Mouse (Mus musculus) neutrophil, adult 5-6 weeks (primary cell): ENCODE data around the gene Tsga10. TPM values are rescaled to one million over a fixed set of nuclear protein-coding genes. Genes with fewer than 3 reads are reported as not detected.
"Not testable (repeated sequence)": the region's sequence is repeated elsewhere in the genome, so short reads cannot be mapped to it uniquely, and the experiment has no call there.

ENCODE experiments used
- ATAC-seq: fragments of 151-379, 151-347 bp; 2 replicates; pipeline ENCODE4 v1.8.0; 2017; ENCODE audit warnings: mild to moderate bottlenecking, moderate TSS enrichment; ENCODE audit not compliant: insufficient number of reproducible peaks, poor library complexity, low FRiP score, severe bottlenecking; ENCODE audit errors: extremely low read depth
- total RNA-seq: library from RNA; stranded (forward); fragments of 200-1000 nt; gene quantifications from 2 replicates; pipeline ENCODE4 v1.2.3, GENCODE M21; 2017

The Tsga10 gene
- total RNA-seq, 1 experiment from 2014 or later, result 12.5 TPM

DNA sequence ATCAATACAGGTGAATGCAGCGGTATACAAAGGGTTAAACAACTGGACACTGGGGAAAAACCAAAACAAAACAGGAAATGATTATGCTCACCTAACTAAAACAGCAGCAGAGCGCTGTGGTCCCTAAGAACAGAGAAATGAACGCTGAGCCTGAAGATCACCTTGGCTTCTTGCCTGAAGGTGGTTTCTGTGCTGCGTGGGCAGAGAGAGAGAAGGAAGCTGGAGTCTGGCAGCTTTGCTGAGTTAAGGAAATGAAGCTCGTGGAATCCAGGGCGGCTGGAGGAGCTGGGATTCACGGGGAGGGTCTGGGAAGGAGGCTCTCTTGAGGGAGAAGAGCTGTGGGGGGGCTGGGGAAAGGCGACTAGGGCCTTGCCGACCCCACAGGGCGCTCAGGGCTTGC, 138.2 kb downstream of the Tsga10 start:
- no peak for ATAC-seq

DNA sequence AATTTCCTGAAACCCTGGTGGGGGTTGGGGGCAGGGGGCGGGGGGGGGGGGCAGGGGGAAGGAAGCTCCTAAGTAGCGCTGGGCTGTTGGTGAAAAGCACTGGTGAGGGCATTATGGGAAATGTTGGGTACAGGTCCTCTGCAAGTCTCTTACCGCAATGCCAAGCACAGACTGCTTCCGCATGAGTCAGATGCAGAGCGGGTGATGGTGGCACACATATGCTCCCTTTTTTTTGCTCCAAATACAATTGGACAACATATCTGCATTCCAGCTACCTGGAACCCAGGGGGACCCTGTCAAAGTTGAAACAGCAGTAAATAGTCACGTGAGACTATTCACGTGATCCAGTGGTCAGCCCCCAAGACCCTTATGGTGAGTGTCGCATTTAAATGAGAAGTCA, 139.0 kb downstream of the Tsga10 start:
- ATAC-seq, result no peak

DNA sequence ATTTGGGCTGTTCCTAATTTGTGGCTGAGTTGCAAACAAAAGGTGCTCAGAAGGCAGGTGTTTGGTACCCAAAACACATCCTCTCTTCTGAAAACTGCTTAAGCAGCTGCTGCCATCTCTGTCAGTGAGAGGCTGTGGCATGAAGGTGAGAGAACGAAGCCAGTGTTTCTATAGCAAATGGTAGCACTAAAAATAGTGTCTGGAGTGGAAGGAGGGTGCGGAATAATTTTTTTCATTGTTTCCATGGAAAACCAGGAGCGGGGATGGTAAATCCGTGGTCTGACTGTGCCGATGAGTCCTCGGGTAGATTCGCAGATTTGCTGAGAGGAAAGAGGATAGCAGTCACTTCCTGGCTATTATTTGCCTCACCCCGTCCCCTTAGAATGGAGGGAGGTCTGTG, 139.8 kb downstream of the Tsga10 start:
- ATAC-seq, result no peak

DNA sequence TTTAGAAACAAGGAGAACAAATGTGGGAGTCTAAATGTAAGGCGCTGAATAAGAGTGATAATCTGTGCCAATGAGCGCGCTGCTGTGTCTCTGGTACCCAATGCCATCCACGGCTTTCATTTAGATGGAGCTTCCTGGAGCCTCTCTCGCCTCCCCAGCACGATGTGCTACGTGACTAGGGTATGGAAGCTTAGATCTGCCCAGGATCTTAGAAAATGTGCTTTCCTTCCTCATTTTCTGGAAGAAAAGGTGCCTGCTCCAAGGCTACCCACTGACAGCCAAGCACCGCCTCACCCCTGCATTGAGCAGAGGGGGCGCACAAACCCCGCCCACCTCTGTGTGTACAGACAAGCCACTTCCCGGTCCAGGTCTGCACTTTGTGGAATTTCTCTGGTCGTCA, 140.3 kb downstream of the Tsga10 start:
- ATAC-seq, result no peak

DNA sequence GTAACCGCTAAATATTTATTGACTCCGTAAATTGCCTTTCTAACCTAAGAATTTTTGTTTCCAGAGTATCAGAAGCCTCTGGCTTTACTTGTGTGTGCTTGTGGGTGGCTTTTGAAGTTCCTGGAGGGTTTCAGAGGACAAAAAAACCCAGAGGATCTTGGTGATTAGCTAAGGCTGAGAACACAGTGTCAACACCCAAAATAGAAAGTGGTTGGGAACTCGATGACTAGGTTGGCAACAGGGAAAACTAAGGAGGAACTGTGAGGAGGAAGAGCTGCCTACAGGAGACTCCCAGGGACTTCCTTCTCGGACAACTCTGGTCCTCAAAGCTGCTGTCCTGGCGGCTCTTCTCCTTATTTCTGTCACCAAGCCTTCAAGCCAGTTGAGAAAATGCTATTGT, 145.1 kb downstream of the Tsga10 start:
- ATAC-seq, result no peak

DNA sequence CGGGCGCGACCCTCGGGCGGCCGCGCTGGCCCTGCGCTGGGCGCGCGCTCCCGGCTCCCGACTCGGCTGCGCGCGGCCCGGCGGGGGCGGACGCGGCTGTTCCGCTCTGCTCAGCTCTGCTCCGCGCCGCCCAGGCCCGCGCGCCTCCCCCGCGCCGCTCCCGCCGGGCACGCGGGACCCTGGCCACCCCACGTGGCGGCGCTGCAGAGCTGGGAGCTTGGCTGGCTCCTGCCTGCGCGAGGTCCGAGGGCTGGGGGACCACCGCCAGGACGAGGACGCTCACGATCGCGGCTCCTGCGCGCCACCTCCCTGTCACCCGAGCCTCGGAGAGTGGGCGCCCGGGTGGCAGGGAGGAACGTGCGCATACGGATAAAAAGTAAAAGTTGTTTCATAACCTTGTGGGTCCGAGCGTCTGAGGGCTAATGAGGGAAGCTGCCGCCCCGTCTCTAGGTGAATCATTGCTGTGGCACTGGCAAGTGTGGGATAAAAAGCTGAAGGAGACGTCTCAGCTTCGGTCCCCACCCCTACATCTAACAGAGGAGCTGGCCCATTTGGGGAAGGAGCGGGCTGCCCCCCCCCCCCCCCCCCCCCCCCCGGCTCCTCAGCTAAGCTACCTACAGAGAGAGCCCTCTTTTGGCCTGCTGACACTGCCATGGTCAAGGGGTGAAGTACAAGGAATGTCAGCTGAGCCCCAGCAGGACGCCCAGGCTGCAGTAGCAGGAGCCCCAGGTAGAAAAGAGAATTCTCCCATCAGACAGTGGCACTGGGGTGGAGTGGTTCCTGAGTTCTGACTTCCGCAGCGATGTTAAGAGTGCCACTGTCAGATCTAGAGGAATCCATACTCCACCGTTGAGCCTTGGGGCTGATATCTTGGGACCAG, 146.2 kb downstream of the Tsga10 start, which contains the start of gene 2010300C02Rik:
2010300C02Rik (minus strand) TSS at position 325 of the 880 bp plus-strand sequence.
- ATAC-seq, result no peak

DNA sequence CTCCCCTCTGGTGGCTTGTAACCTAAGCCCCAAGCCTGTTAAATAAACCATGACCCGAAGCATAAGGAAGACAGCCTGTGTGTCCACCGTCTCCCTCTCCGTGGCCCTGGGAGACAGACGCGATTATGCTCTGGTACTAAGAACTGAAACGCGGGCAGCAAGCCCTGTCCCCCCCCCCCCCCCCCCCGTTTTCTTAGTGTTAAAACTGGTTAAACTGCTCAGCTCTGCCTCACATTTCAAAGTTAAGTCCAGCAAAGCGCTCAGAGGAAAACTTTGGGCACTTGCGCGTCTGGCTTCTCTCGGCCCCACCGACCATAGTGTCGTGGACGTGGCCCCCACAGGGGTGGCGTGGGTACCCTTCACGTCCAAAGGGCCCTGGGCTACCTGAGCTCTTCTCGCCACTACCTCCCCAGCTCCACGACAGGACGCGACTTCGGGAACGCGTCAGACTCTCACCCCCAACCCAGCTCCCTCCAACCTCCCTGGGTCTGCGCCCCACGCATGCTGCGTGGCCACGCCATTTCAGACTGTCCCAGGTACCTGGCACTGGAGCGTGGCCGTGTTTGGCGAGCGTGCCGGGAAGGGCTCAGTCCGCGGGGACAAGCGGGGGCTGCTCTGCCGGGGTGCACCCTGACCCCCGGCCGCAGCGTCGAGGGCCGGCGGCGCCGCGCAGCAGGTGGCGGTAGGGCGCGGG, 147.1 kb downstream of the Tsga10 start:
- ATAC-seq, result no peak

DNA sequence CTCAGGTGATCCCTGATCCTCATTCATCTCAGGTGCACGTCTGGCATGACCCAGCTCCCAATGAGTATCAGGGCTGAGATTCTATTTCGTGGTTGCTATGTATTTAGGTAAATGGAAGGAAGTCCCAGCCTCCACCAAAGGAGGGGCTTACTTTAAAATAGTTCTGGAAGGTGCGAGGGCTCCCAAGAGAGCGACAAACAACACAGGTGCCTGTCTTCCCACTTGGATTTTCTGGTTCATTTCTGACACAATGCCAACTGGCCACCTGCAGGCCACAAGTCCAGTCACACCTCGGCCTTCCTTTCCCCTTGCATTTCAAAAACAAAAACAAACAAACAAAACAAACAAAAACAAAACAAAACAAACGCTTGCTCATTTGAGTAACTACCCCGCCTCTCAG, 147.7 kb downstream of the Tsga10 start:
- ATAC-seq, result no peak

DNA sequence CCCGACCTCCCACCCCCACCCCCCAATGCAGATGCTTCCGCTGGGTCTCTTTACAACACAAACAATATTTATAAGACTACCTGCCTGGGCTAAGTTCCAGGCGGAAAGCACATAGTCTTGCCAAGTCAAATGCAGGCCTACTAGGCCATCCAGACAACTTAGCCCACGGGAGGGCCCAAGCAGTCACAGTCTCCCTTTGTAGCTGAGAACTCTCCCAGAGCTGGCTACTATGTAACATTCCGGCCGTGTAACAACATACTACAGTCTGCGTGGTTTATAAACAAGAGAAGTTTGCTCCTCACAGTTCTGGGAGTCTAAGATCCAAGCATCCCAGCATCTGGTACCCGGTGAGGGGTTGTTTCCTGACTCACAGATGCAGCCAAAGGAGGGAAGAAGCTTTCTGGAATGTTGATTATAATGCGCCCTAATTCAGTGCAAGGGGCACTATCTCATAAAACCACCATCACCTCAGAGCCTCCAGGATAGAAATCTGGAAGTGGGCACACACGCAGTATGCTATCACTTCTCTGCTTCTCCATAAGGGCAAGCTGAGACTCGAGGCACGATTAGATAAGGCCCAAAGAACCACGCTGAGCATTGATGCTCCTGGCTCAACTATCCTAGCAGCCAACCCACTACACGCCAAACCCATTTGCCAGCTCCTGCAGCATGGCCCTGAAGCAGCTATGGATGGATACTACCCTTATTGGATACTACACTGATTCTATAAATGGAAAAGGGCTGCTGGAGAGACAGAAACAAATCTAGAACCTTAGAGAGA, 148.6 kb downstream of the Tsga10 start:
- ATAC-seq, result no peak

DNA sequence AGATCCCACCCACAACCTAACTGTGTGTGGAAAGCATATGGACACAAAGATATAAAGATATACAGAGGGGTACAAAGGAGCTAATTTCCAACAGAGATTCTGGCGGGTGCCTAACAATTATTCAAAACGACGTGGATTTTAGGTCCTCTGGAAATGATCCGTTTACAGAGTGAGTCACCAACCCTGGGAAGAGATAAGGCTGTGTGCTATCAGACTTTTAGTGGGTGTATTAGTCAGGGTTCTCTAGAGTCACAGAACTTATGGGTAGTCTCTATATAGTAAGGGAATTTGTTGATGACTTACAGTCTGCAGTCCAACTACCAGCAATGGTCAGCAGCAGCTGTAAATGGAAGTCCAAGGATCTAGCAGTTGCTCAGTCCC, 153.9 kb downstream of the Tsga10 start:
- not testable (repeated sequence) for ATAC-seq

DNA sequence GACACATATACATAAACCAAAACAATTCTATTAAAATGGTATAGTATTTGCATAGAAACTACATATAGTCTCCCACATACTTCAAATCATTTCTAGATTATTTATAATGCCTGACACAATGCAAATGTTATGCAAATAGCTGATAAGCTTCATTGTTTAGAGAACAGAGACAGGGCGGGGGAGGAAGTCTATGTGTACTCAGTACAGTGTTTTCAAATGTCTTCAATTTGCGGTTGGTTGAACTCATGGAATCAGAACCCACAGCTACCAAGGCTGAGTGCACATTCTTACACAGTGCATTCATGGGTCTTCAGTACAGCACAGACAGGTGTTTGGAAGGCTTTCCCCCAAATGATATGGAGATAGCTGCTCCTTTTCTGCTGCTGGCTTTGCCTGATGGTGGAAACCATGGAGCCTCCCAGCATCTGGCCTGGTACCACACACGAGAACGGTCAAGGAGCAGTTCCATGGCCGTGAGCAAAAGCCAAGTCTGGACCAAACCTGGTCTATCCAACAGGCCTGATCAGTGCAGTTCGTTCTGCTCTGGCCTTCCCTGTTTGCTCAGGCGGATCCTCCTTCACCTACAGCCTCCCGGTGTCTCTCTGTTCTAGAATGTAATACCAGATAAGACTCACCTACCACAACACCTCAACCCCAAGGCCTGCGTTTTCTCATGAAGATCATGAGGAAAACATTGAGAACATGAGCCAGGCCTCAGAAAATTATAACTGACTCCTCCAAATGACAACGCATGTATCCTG, 154.5 kb downstream of the Tsga10 start:
- ATAC-seq, result no peak

DNA sequence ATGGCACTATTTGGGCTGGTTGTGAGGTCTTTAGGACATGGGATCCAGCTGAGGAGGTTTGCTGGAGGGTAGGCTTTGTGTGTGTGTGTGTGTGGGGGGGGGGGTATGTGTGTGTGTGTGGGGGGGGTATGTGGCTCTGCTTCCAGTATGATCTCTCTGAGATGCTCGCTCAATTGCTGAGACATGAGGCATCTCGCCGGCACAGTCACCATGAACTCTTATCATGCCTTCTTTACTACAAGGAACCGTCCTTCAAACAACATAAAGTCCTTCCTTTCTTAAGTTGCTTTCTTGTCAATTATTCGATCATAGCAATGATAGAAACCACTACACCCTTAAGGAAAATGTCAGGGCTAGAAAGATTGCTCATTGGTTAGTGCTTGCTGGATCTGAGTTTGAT, 155.1 kb downstream of the Tsga10 start:
- ATAC-seq, result no peak

DNA sequence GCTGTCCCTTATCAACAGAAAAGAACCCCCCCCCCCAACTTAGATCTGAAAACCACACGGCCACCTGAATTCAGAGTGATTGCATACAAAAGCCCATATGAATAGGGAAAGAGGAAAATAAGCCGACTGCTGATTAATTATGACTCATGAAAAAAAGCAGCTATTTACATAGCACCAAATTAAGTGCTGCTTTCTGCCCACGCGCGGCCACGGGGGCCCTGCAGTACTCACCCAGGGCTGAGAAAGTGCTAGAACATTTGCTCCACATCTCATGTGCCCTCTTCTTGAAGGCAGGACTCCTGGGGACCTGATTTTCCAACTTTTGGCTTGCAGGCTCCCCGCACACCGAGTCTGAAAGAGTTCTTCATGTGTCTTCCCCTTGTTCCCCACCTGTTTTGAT, 156.5 kb downstream of the Tsga10 start:
- no peak for ATAC-seq

DNA sequence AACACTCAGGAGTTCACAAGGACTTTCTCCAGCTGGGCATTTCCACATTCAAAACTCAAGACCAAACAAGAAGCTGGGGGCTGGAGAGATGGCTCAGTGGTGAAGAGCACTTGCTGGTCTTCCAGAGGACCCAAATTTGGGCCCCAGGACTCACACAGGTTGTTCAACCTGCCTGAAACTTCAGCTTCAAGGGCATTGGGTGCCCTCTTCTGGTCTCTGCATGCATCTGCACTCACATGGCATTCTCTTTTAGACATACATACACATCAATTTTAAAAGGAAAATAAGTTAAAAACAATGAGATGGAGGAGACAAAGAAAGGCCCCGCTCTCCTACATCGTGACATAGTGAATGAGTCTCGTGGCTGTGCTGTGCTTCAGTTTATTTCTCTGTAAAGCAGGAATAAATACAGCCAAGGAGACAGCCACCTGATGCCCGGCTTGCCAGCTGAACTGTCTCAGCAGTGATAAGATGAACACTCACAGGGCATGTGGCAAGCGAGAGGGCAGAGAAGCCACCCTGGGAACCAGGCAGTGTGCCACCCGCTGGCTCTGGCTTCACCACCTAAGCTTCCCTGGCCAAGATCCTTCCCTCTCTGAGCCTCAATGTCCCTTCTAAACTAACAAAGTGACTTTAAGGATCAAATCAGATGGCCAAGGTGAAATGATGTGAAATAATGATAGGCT, 157.8 kb downstream of the Tsga10 start:
- ATAC-seq, result no peak

Other genes starting within 250 kb of the Tsga10 start
- gene 2010300C02Rik, start 146.3 kb downstream of the Tsga10 start, total RNA-seq, result 0.12 TPM in 2 replicates
- 1.3 and 1.5 TPM in 2 replicates for gene Lipt1, start 5.3 kb upstream of the Tsga10 start, total RNA-seq
- 45.7 and 46.7 TPM in 2 replicates for gene Mitd1, start 24.0 kb upstream of the Tsga10 start, total RNA-seq
- gene Mrpl30, start 24.0 kb upstream of the Tsga10 start, total RNA-seq, result 89.7 and 93.7 TPM in 2 replicates
- gene Lyg2, start 50.1 kb upstream of the Tsga10 start, total RNA-seq, result not detected in 2 replicates
- gene Lyg1, start 91.3 kb upstream of the Tsga10 start, total RNA-seq, result not detected in 2 replicates
- 59.2 and 63.0 TPM in 2 replicates for gene Txndc9, start 131.5 kb upstream of the Tsga10 start, total RNA-seq
- 22.1 and 24.2 TPM in 2 replicates for gene Eif5b, start 131.6 kb upstream of the Tsga10 start, total RNA-seq